Mouse (Mus musculus): ENCODE measurements around the gene Scube1.

DNA sequence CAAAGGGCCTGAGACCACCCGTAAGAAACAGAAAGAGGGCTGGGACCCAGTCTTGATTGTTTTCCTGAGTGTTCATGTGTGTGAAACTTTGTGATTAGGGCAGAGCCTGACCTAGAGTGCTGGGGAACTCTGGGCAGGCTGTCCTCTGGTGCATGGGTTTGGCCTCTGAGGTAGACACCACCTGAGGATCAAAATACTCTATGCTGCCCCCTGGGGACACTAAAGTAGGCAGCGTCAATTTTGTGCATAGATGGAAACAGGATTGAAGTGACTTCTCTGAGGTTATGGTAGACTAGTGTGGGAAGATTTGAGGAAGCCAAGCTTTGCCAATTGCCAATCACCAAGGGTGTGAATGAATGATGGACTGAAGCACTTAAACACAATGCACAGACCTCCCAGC, 154.2 kb downstream of the Scube1 start:
- TF ChIP-seq CTCF (IDR thresholded peaks at IDR 0.05; ENCODE audit: control insufficient read depth, insufficient read depth, insufficient read length) (no peak), MAX (IDR thresholded peaks at IDR 0.05) (no peak), MYOG (IDR thresholded peaks at IDR 0.05; ENCODE audit: control insufficient read depth, extremely low read depth, insufficient read length) (no peak), USF1 (IDR thresholded peaks at IDR 0.05; ENCODE audit: low read depth) (no peak), CEBPB (IDR thresholded peaks at IDR 0.05; ENCODE audit: low read depth) (no peak), MYOD1 (IDR thresholded peaks at IDR 0.05; ENCODE audit: control insufficient read depth, insufficient read length, low read depth) (no peak), FOSL1 (IDR thresholded peaks at IDR 0.05; ENCODE audit: insufficient read depth, low read length, poor library complexity, severe bottlenecking) (no peak)
